Mouse (Mus musculus) lung, postnatal 0 days (tissue): ENCODE data around the gene Wdr54. TPM values are rescaled to one million over a fixed set of nuclear protein-coding genes. Genes with fewer than 3 reads are reported as not detected.

Experiments used
- ATAC-seq: fragments of 200-750 bp; cut with Nextera tagmentation; 2 replicates; pipeline ENCODE4 v1.8.0; 2017; ENCODE audit warnings: moderate library complexity
- DNase-seq: peaks from one replicate; pipeline ENCODE4 v3.0.0-alpha.2; 2016; ENCODE audit warnings: low spot score
- H3K27ac ChIP-seq: fragments of 300-500 bp; sonication (generic); 2 replicates; pipeline ENCODE4 v1.5.1; 2014; ENCODE audit warnings: antibody characterized with exemption, mild to moderate bottlenecking, low read length, mixed read lengths
- H3K27me3 ChIP-seq: fragments of 300-500 bp; sonication (generic); replicated peaks from 2 replicates; pipeline ENCODE4 v1.6.1; 2014; ENCODE audit warnings: low read length, mixed read lengths; ENCODE audit not compliant: insufficient read depth
- H3K36me3 ChIP-seq: fragments of 300-500 bp; sonication (generic); 2 replicates; pipeline ENCODE4 v1.6.1; 2014; ENCODE audit warnings: low read length, mixed read lengths; ENCODE audit not compliant: insufficient read depth
- H3K4me1 ChIP-seq: fragments of 300-500 bp; sonication (generic); 2 replicates; pipeline ENCODE4 v1.6.1; 2014; ENCODE audit warnings: antibody characterized with exemption, low read depth, low read length, mixed read lengths; ENCODE audit not compliant: insufficient read depth
- H3K4me2 ChIP-seq: fragments of 300-500 bp; sonication (generic); replicated peaks from 2 replicates; pipeline ENCODE4 v1.6.1; 2014; ENCODE audit warnings: low read depth, mild to moderate bottlenecking, low read length, moderate library complexity, mixed read lengths
- H3K4me3 ChIP-seq: fragments of 300-500 bp; sonication (generic); 2 replicates; pipeline ENCODE4 v1.5.1; 2014; ENCODE audit warnings: low read depth, low read length
- H3K9ac ChIP-seq: fragments of 300-500 bp; sonication (generic); replicated peaks from 2 replicates; pipeline ENCODE4 v1.6.1; 2014; ENCODE audit warnings: low read depth, mild to moderate bottlenecking
- H3K9me3 ChIP-seq: fragments of 300-500 bp; sonication (generic); 2 replicates; pipeline ENCODE4 v1.6.1; 2016; ENCODE audit warnings: low read length, mixed read lengths
- CTCF ChIP-seq: IDR thresholded peaks from 2 replicates; pipeline ENCODE4 v1.5.1; 2016; ENCODE audit warnings: antibody characterized with exemption, mild to moderate bottlenecking
- EP300 ChIP-seq: IDR thresholded peaks from 2 replicates; pipeline ENCODE4 v1.6.1; 2016; ENCODE audit warnings: antibody characterized with exemption, mild to moderate bottlenecking, control low read depth
- WGBS: fragments of 180-500 bp; shearing (Covaris S2); extraction: QIAGEN DNeasy Blood & Tissue Kit; methylation state at CpG from one replicate; pipeline ENCODE4 v1.1.7; 2014; 5-methylcytosine and 5-hydroxymethylcytosine counted together
- polyA plus RNA-seq: library from polyadenylated mRNA; unstranded; fragments of >200 nt; fragmentation: Nextera tagmentation; extraction: Ambion mirVana; gene quantifications from 2 replicates; pipeline ENCODE4 v1.2.1, GENCODE M21; 2015

Wdr54 gene
- polyA plus RNA-seq, 1 experiment from 2014 or later = 3.1 TPM

DNA sequence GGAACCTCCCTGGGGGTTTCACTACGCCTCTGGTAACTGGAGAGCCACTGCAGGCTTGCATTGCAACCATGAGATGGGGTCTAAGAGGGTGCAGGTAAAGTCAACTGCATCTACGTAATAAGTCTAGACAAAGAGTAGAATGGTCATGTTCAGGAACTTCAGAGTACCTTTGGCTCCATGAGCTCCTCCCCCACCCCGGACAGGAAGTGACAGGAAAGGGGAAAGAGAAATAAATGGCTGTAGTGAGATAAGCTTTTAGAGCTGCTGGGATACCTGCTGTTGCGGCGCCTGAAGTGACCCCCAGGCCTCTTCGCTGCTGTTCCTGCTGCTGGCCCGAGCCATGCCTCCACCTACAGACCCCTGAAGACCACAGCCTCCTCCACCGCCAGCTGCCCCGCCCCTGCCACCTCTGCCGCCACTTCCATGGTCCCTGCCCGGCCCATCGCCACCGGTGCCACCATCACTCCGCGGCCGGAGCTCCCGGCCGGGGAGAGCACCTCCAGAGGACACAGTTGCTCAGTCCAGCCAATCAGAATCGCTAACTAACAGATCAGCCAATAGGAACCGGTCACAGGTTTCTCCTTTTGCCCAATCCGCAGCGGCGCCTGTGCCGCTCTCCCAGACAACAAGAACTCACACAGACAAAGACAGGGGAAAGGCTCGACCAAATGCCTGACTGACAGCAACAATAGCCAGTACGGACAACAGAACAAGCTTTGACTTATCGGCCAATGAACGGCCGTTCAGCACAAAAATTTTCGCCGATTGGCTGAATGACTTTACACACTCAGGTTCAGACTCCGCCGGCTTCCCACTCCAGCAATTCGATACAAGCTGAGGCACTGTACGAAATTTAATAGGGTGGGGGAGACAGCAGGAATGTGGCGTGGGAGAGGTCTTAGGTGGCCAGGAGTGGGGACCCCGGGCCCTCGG, 35.0 kb downstream of the Wdr54 start, which contains the start of gene Wbp1:
Wbp1 (minus strand) TSS at position 630 of the 933 bp plus-strand sequence.
- peak within 1 kb of the TSS; percentile 86 for H3K27ac ChIP-seq
- H3K4me1 ChIP-seq = peaks cover 16% of the 10 kb centered on the region
- under 1% methylated on average over 34 of the region's 38 CpGs for WGBS
- TF ChIP-seq EP300 (peak; percentile 48; the same call in 1 of the 2 replicates), CTCF (peak; percentile 13; the same call in 1 of the 2 replicates)
- H3K9ac ChIP-seq = peak within 1 kb of the TSS; percentile 59
- H3K4me3 ChIP-seq = peak within 1 kb of the TSS; percentile 61
- no peaks in the 10 kb centered on the region for H3K36me3 ChIP-seq
- no peaks in the 10 kb centered on the region for H3K27me3 ChIP-seq
- peak; percentile 99 for DNase-seq
- H3K9me3 ChIP-seq = no peaks in the 10 kb centered on the region
- peak; percentile 97 for ATAC-seq
- H3K4me2 ChIP-seq = peak within 1 kb of the TSS; percentile 98

DNA sequence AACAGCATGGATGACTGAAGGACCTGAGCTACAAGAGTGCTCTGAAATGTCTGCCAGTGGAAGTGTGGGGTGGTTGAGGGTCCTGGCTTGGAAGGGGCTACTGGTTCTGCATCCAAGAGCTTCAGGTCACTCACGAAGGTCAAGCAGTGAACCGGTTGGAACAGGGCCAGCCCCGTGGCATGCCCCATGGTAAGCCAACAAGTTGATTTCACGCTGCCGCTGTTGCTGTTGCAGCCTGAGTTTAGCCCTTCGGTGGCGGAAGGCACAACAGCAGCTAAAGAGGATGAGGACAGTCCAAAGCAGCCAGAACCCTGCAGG, 36.5 kb downstream of the Wdr54 start:
- WGBS = 75% methylated on average over 7 of the region's 7 CpGs
- no peak for ATAC-seq
- Histone ChIP-seq H3K9me3 (no peaks in the 10 kb centered on the region), H3K9ac (no peak overlapping the region), H3K4me2 (no peak overlapping the region), H3K27me3 (no peaks in the 10 kb centered on the region), H3K36me3 (no peaks in the 10 kb centered on the region), H3K27ac (no peak overlapping the region), H3K4me1 (peaks cover 21% of the 10 kb centered on the region), H3K4me3 (no peak overlapping the region)
- no peak for DNase-seq
- TF ChIP-seq CTCF (no peak), EP300 (no peak)

DNA sequence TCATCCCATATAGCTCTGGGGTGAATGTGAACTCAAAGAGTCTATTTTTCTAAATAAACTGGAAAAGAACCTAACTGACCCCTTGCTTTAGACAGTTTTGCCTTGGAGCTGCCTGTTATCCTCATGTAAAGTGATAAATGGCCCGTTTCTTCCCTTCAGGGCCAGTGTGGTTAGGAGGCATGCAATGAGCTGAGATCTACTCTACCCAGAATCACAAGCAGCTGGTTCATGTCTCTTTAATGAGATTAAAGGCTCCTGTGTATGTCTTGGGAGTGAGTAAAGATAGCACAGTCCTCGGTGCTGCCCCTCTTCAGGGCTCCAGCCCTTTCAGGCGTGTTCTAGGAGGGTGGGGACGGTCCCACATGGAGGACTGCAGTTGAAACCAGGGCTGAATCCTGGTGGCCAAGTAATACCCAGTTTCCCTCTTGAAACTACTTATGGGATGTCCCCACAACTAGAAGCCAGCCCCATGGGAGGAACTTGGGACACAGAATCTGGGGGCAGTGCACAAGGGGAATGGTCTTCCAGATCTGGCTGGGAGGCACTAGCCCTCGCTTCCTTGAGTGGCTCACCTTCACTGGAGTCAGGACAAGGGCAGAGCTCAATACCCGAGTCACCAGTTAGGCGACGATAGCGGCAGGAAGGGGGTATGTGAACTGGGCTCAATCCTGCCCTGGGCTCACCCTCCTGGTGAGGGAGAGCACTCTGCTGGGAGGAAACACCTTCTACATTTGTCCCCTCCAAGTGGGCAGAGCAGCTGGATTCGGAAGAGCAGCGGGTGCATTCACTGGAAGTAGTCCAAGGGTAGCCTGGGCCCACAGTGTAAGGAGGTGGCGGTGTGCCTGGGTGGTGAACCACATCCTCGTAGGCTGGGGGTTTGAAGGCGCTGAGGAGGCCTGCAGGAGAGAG, 37.1 kb downstream of the Wdr54 start:
- TF ChIP-seq EP300 = no peak
- no peak for TF ChIP-seq CTCF

DNA sequence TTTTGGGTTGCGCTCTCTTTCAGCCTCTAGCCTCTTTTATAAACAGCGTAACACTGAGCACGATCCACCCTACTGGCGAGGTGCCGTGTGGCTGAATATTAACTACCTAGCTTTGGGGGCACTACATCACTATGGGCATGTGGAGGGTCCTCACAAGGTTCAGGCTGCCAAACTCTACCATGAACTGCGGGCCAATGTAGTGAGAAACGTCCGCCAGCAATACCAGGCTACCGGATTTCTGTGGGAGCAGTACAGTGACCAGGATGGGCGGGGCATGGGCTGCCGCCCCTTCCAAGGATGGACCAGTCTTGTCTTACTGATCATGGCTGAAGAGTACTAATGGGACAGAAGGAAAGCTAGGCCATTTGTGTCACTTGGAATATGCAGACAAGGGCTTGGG, 37.8 kb downstream of the Wdr54 start:
- TF ChIP-seq CTCF (no peak), EP300 (no peak)
- ATAC-seq (no peak), DNase-seq (no peak)
- no peaks in the 10 kb centered on the region for H3K27me3 ChIP-seq
- no peak overlapping the region for H3K9ac ChIP-seq
- no peak overlapping the region for H3K27ac ChIP-seq
- H3K4me2 ChIP-seq = no peak overlapping the region
- no peaks in the 10 kb centered on the region for H3K9me3 ChIP-seq
- peaks cover 15% of the 10 kb centered on the region for H3K4me1 ChIP-seq
- H3K36me3 ChIP-seq = no peaks in the 10 kb centered on the region
- WGBS = 80% methylated on average over 11 of the region's 11 CpGs
- H3K4me3 ChIP-seq = no peak overlapping the region

More for the DNA sequence above, 37.1 kb downstream of the Wdr54 start:
- DNase-seq = no peak
- no peaks in the 10 kb centered on the region for H3K9me3 ChIP-seq
- no peak overlapping the region for H3K4me3 ChIP-seq
- no peak overlapping the region for H3K9ac ChIP-seq
- H3K4me2 ChIP-seq = no peak overlapping the region
- 72% methylated on average over 14 of the region's 14 CpGs for WGBS
- H3K27me3 ChIP-seq = no peaks in the 10 kb centered on the region
- no peaks in the 10 kb centered on the region for H3K36me3 ChIP-seq
- ATAC-seq = no peak
- H3K27ac ChIP-seq = no peak overlapping the region
- peaks cover 16% of the 10 kb centered on the region for H3K4me1 ChIP-seq

DNA sequence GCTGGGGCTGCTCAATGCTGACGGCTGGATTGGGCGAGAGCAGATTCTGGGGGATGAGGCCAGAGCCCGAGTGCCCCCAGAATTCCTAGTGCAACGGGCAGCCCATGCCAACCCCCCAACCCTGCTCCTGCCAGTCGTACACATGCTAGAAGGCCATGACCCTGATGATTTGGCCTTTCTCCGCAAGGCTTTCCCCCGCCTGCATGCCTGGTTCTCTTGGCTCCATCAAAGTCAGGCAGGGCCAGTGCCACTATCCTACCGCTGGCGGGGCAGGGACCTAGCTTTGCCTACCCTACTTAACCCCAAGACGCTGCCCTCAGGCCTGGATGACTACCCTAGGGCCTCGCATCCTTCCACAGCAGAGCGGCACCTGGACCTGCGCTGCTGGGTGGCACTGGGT, 38.6 kb downstream of the Wdr54 start:
- no peak for TF ChIP-seq CTCF
- no peak for TF ChIP-seq EP300
- Histone ChIP-seq H3K36me3 (no peaks in the 10 kb centered on the region), H3K27ac (no peak overlapping the region), H3K27me3 (no peaks in the 10 kb centered on the region), H3K9ac (no peak overlapping the region), H3K9me3 (no peaks in the 10 kb centered on the region), H3K4me1 (peaks cover 15% of the 10 kb centered on the region), H3K4me2 (no peak overlapping the region), H3K4me3 (no peak overlapping the region)
- 91% methylated on average over 13 of the region's 13 CpGs for WGBS
- ATAC-seq (no peak), DNase-seq (no peak)

DNA sequence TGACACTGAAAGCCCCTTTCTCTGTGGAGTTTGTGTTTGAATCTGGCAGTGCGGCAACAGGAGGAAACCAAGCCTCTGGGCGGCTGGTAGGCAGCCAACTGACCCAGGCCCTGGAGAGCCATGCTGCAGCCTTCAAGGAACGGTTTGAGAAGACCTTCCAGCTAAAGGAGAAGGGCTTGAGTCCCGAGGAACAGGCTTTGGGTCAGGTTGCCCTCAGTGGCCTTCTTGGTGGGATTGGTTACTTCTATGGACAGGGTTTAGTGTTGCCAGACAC, 39.1 kb downstream of the Wdr54 start:
- Histone ChIP-seq H3K4me2 (no peak overlapping the region), H3K9me3 (no peaks in the 10 kb centered on the region), H3K4me1 (peaks cover 14% of the 10 kb centered on the region), H3K27ac (no peak overlapping the region), H3K4me3 (no peak overlapping the region), H3K36me3 (no peaks in the 10 kb centered on the region), H3K9ac (no peak overlapping the region), H3K27me3 (no peaks in the 10 kb centered on the region)
- TF ChIP-seq CTCF = no peak
- no peak for TF ChIP-seq EP300
- WGBS = 82% methylated on average over 4 of the region's 4 CpGs
- no peak for ATAC-seq
- DNase-seq = no peak
